Mouse (Mus musculus): Measurements from ENCODE around the gene Scrn2.

Gene Scrn2

GRCm38 (mm10) chr11:97050216-97050943, 20.6 kb downstream of the Scrn2 start, which contains the start of gene Osbpl7:
Gene Osbpl7, plus strand, starts transcription at chr11:97050628.
- 3% methylated on average over 18 of the region's 18 CpGs for WGBS

GRCm38 (mm10) chr11:97050944-97051586, 21.3 kb downstream of the Scrn2 start:
- WGBS: 6% methylated on average over 13 of the region's 13 CpGs

GRCm38 (mm10) chr11:97052219-97052646, 22.5 kb downstream of the Scrn2 start:
- WGBS: 36% methylated on average over 11 of the region's 11 CpGs

GRCm38 (mm10) chr11:97063274-97063920, 33.7 kb downstream of the Scrn2 start:
- 51% methylated on average over 9 of the region's 9 CpGs for WGBS

GRCm38 (mm10) chr11:97063921-97064295, 34.2 kb downstream of the Scrn2 start:
- 87% methylated on average over 3 of the region's 3 CpGs for WGBS

GRCm38 (mm10) chr11:97065538-97066295, 36.0 kb downstream of the Scrn2 start:
- 89% methylated on average over 12 of the region's 12 CpGs for WGBS

- 73% methylated on average over 22 of the region's 22 CpGs for WGBS
Measured at GRCm38 (mm10) chr11:97066656-97067360, 37.1 kb downstream of the Scrn2 start.

GRCm38 (mm10) chr11:97069333-97069732, 39.6 kb downstream of the Scrn2 start:
- 87% methylated on average over 1 of the region's 1 CpGs for WGBS

- 91% methylated on average over 2 of the region's 2 CpGs for WGBS
Measured at GRCm38 (mm10) chr11:97069770-97070169, 40.0 kb downstream of the Scrn2 start.

- 33% methylated on average over 1 of the region's 1 CpGs for WGBS
Measured at GRCm38 (mm10) chr11:97071129-97071528, 41.4 kb downstream of the Scrn2 start.

- WGBS: 25% methylated on average over 3 of the region's 3 CpGs
Measured at GRCm38 (mm10) chr11:97072533-97072932, 42.8 kb downstream of the Scrn2 start.

- WGBS: 72% methylated on average over 8 of the region's 8 CpGs
Measured at GRCm38 (mm10) chr11:97074235-97074634, 44.5 kb downstream of the Scrn2 start.

GRCm38 (mm10) chr11:97078751-97079150, 49.0 kb downstream of the Scrn2 start:
- 84% methylated on average over 4 of the region's 4 CpGs for WGBS

- WGBS: 55% methylated on average over 9 of the region's 9 CpGs
Measured at GRCm38 (mm10) chr11:97080291-97080690, 50.6 kb downstream of the Scrn2 start.

- 28% methylated on average over 11 of the region's 11 CpGs for WGBS
Measured at GRCm38 (mm10) chr11:97082977-97083376, 53.2 kb downstream of the Scrn2 start.

Data from cerebral cortex, adult 2 months (tissue).